Mouse (Mus musculus): ENCODE measurements at regions not wholly inside any gene's neighbourhood (a gene's known extent, or its start where the extent isn't known, plus 50 kb on each side); places are given as distances from the start of the nearest gene placed in this dataset.
"Not testable (repeated sequence)": the region's sequence is repeated elsewhere in the genome, so short reads cannot be mapped to it uniquely, and the experiment has no call there.

DNA sequence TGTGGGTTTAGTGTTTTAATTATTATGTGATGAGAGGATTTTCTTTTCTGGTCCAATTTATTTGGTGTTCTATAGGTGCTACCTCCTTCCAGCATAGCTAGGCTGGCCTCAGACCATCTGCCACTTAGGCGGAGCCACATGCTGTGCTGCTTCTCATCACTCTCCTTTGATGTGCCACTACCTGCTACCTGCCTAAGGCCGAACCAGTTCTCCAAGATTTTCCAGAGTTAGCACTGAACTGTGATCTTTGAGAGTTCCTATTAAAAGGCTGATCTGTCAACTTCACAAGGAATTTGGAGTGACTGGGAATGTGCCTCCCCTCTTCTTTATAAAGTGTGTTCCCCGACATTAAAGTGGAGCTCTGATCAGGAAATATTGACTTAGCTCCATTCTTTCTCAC is 504.8 kb downstream of the Serpinb8 start:
- ATAC-seq (replicated peaks; ENCODE audit: poor library complexity, severe bottlenecking): no peak

- ATAC-seq (replicated peaks; ENCODE audit: poor library complexity, severe bottlenecking): no peak
Observed at GRCm38 (mm10) chr1:108102607-108103006, 512.8 kb downstream of the Serpinb8 start.

GRCm38 (mm10) chr1:108110984-108111383 is 521.2 kb downstream of the Serpinb8 start:
- no peak for ATAC-seq (replicated peaks; ENCODE audit: poor library complexity, severe bottlenecking)

GRCm38 (mm10) chr1:108127393-108127792 is 537.6 kb downstream of the Serpinb8 start:
- no peak for ATAC-seq (replicated peaks; ENCODE audit: poor library complexity, severe bottlenecking)

GRCm38 (mm10) chr1:108132006-108132405 is 542.2 kb downstream of the Serpinb8 start:
- no peak for ATAC-seq (replicated peaks; ENCODE audit: poor library complexity, severe bottlenecking)

GRCm38 (mm10) chr1:108135346-108135745 is 545.5 kb downstream of the Serpinb8 start:
- not testable (repeated sequence) for ATAC-seq (replicated peaks; ENCODE audit: poor library complexity, severe bottlenecking)

- no peak for ATAC-seq (replicated peaks; ENCODE audit: poor library complexity, severe bottlenecking)
Observed at GRCm38 (mm10) chr1:108144114-108144513, 554.3 kb downstream of the Serpinb8 start.

- no peak for ATAC-seq (replicated peaks; ENCODE audit: poor library complexity, severe bottlenecking)
Observed at GRCm38 (mm10) chr1:108181350-108182167, 591.8 kb downstream of the Serpinb8 start.

- no peak for ATAC-seq (replicated peaks; ENCODE audit: poor library complexity, severe bottlenecking)
Observed at GRCm38 (mm10) chr1:108182168-108182539, 592.3 kb downstream of the Serpinb8 start.

GRCm38 (mm10) chr1:108224047-108224446 is 634.2 kb downstream of the Serpinb8 start:
- no peak for ATAC-seq (replicated peaks; ENCODE audit: poor library complexity, severe bottlenecking)

DNA sequence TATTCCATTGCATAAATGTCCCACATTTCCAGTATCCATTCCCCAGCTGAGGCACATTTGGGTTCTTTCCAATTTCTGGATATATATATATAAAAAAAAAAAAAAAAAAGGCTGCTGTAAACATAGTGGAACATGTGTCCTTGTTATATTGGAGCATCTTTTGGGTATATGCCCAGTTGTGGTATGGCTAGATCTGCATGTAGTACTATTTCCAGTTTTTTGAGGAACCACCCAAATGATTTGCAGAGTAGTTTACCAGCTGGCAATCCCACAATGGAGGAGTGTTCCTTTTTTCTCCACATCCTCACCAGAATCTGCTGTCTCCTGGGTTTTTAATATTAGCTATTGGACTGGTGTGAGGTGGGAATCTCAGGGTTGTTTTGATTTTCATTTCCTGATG is 650.3 kb downstream of the Serpinb8 start:
- no peak for ATAC-seq (replicated peaks; ENCODE audit: poor library complexity, severe bottlenecking)

DNA sequence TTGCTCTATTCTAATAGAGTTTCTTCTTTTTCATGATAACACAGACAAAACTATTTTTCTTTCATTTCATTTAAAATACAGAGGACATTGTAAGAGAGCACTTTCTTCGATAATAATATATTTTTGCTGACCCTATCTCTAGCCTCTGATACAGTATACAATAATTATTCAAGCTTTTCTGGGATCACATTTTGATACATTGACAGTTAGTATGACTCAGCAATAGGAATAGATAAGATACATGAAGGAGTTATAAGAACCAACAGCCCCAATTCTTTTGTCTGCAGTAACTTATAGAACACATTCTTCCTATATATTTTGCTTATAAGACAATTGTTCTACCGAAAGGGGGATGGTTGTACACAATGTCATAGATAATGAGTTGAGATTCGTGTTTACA is 665.3 kb downstream of the Serpinb8 start:
- no peak for ATAC-seq (replicated peaks; ENCODE audit: poor library complexity, severe bottlenecking)

DNA sequence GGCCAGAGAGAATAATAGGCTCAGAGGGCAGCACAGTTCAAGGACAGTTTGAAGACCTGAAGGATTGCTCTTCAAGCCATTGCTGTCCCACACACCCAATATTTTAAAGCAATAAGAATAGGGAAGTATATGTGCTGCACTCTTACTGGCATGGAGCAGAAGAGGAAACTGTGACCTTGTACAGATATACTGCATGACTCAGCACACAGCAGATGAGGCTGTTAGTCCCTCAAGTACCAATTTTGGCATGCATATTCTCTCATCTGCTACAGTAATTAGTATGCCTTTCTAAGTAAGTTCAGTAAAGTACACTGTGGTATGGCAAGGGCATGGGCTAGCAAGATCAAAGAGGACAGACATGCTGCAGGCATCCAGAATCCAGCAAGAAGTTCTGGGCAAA is 669.5 kb downstream of the Serpinb8 start:
- peak; percentile 99 for ATAC-seq (replicated peaks; ENCODE audit: poor library complexity, severe bottlenecking)

- ATAC-seq (replicated peaks; ENCODE audit: poor library complexity, severe bottlenecking): no peak
Observed at GRCm38 (mm10) chr1:108282099-108282498, 692.3 kb downstream of the Serpinb8 start.

DNA sequence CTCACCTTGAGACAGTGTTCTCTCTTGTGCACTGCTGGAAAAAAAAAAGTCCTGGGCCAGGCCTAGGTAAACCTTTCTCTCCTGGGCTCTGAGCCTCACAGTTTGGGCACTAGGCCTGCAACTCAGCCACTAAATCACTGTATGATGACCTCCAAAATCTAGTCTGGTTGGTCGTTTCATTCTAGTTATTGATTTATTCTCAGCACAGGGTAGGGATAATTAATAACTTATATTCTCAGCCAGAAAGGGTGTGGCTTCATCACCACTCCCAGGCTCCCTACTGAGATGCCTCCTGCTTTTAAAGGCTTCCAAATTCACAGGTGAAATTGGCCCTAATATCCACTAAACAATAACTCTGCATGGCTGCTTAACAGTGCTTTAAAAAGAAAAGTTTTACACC is 696.8 kb downstream of the Serpinb8 start:
- no peak for ATAC-seq (replicated peaks; ENCODE audit: poor library complexity, severe bottlenecking)

All from granulocyte monocyte progenitor cell, adult 5-6 weeks (primary cell).